Mouse (Mus musculus) left cerebral cortex, adult 2 months (tissue): Measurements from ENCODE around the gene Casp6. TPM values are rescaled to one million over a fixed set of nuclear protein-coding genes. Genes with fewer than 3 reads are reported as not detected.

Source experiments
- DNase-seq, 2 experiments: peaks; one replicate each; pipeline ENCODE4 v3.0.0; 2021 to 2022; ENCODE audit warnings: low spot score in 2 of 2, mixed read lengths in 1 of 2; ENCODE audit errors: extremely low spot score in 1 of 2
- H3K27ac ChIP-seq: fragments of 200-600 bp; 2 replicates; pipeline ENCODE4 v1.8.1; 2022
- H3K4me3 ChIP-seq: fragments of 200-600 bp; 2 replicates; pipeline ENCODE4 v1.8.1; 2022
- CTCF ChIP-seq: fragments of 200-600 bp; IDR thresholded peaks from 2 replicates; pipeline ENCODE4 v1.8.1; 2022; ENCODE audit warnings: antibody characterized with exemption, mild to moderate bottlenecking, moderate library complexity
- intact Hi-C: fragments of 180-260 bp; cut with DNase I; formaldehyde crosslinking; loops from one replicate; pipeline ENCODE4 v1.15.1; 2025
- total RNA-seq, 2 experiments: library from RNA; stranded (reverse); gene quantifications; 2 replicates each; pipeline ENCODE4 v1.2.3; 2021

Casp6 gene
- total RNA-seq, 2 experiments from 2014 or later, result 4.3 to 6.6 TPM

GRCm38 (mm10) chr3:129892003-129892402 lies 9.2 kb upstream of the Casp6 start:
- DNase-seq, result no peak
- H3K27ac ChIP-seq, result no peak overlapping the region
- no peak overlapping the region for H3K4me3 ChIP-seq
- no peak for TF ChIP-seq CTCF
- intact Hi-C loops, result no loop called here

- no peak overlapping the region for H3K4me3 ChIP-seq
- no peak overlapping the region for H3K27ac ChIP-seq
- no peak for DNase-seq
- no peak for TF ChIP-seq CTCF
- intact Hi-C loops, result no loop called here
These were observed 8.1 kb upstream of the Casp6 start for GRCm38 (mm10) chr3:129893143-129893542.

- TF ChIP-seq CTCF, result no peak
- H3K27ac ChIP-seq, result no peak overlapping the region
- H3K4me3 ChIP-seq, result no peak overlapping the region
- intact Hi-C loops, result no loop called here
- no peak for DNase-seq
These were observed 4.6 kb upstream of the Casp6 start for GRCm38 (mm10) chr3:129896591-129896990.

GRCm38 (mm10) chr3:129898886-129899285 lies 2.3 kb upstream of the Casp6 start:
- TF ChIP-seq CTCF, result no peak
- no peak overlapping the region for H3K4me3 ChIP-seq
- intact Hi-C loops, result no loop called here
- H3K27ac ChIP-seq, result no peak overlapping the region
- no peak for DNase-seq

GRCm38 (mm10) chr3:129903369-129903768 lies 2.1 kb downstream of the Casp6 start:
- intact Hi-C loops, result loop anchor here (10.0 kb wide), 1 partner anchor 801 kb away; the partner anchor contains the start of gene Ostc
- Histone ChIP-seq H3K27ac (no peak overlapping the region), H3K4me3 (no peak overlapping the region)
- DNase-seq, result no peak
- TF ChIP-seq CTCF, result no peak

- intact Hi-C loops, result loop anchor here (10.0 kb wide), 1 partner anchor 801 kb away; the partner anchor contains the start of gene Ostc
- no peak overlapping the region for H3K4me3 ChIP-seq
- H3K27ac ChIP-seq, result no peak overlapping the region
- TF ChIP-seq CTCF, result no peak
- no peak for DNase-seq
These were observed 2.6 kb downstream of the Casp6 start for GRCm38 (mm10) chr3:129903866-129904265.

GRCm38 (mm10) chr3:129904381-129905132 lies 3.3 kb downstream of the Casp6 start:
- no peak for DNase-seq
- TF ChIP-seq CTCF, result no peak
- intact Hi-C loops, result loop anchor here (10.0 kb wide), 1 partner anchor 800 kb away; the partner anchor contains the start of gene Ostc
- no peak overlapping the region for H3K27ac ChIP-seq
- no peak overlapping the region for H3K4me3 ChIP-seq

GRCm38 (mm10) chr3:129912025-129912424 lies 10.8 kb downstream of the Casp6 start:
- intact Hi-C loops, result no loop called here
- H3K27ac ChIP-seq, result no peak overlapping the region

GRCm38 (mm10) chr3:129913241-129913640 lies 12.0 kb downstream of the Casp6 start:
- H3K27ac ChIP-seq, result no peak overlapping the region

More at GRCm38 (mm10) chr3:129912025-129912424, 10.8 kb downstream of the Casp6 start:
- H3K4me3 ChIP-seq, result no peak overlapping the region
- DNase-seq, result no peak
- no peak for TF ChIP-seq CTCF

GRCm38 (mm10) chr3:129917424-129917823 lies 16.2 kb downstream of the Casp6 start:
- DNase-seq, result no peak
- Histone ChIP-seq H3K4me3 (no peak overlapping the region), H3K27ac (no peak overlapping the region)
- TF ChIP-seq CTCF, result no peak
- intact Hi-C loops, result loop anchor here (5.0 kb wide), 3 partner anchors 50 to 145 kb away; partner anchors contain the start of gene Sec24b

More at GRCm38 (mm10) chr3:129913241-129913640, 12.0 kb downstream of the Casp6 start:
- intact Hi-C loops, result no loop called here
- no peak for DNase-seq
- no peak for TF ChIP-seq CTCF
- H3K4me3 ChIP-seq, result no peak overlapping the region

- TF ChIP-seq CTCF, result peak; percentile 87
- Histone ChIP-seq H3K27ac (no peak overlapping the region), H3K4me3 (no peak overlapping the region)
- intact Hi-C loops, result loop anchor here (1.0 to 5.0 kb wide), 4 partner anchors 49 to 162 kb away; partner anchors contain the start of gene Sec24b
- DNase-seq, result peak; percentile 77 to 86
These were observed 17.2 kb downstream of the Casp6 start for GRCm38 (mm10) chr3:129918434-129918833.

GRCm38 (mm10) chr3:129923581-129923980 lies 22.4 kb downstream of the Casp6 start:
- no peak for DNase-seq
- intact Hi-C loops, result no loop called here
- no peak overlapping the region for H3K27ac ChIP-seq
- TF ChIP-seq CTCF, result no peak
- no peak overlapping the region for H3K4me3 ChIP-seq
